Mouse (Mus musculus): ENCODE measurements at regions not wholly inside any gene's neighbourhood (a gene's known extent, or its start where the extent isn't known, plus 50 kb on each side); places are given as distances from the start of the nearest gene placed in this dataset.
"Not testable (repeated sequence)": the region's sequence is repeated elsewhere in the genome, so short reads cannot be mapped to it uniquely, and the experiment has no call there.

- no peak for ATAC-seq
- TF ChIP-seq CTCF (IDR thresholded peaks at IDR 0.05): no peak
- in situ Hi-C loops (cut with MboI; ENCODE audit: low pct_unique_long_range_greater_than_20kb): no loop called here
- no peak for DNase-seq (ENCODE audit: low read depth, low spot score)
- ChIA-PET CTCF (interaction anchor here (1.0 to 1.4 kb wide), 2 partner anchors 14 to 27 kb away, joined by 3 read pairs; no protein-coding TSS in a partner anchor), POLR2A (no interaction called here)
- H3K27me3 ChIP-seq: peaks cover 5% of the 10 kb centered on the region
Measured at GRCm38 (mm10) chr3:22285904-22286303, 209.5 kb downstream of the Tbl1xr1 start.

- CTCF ChIA-PET: no interaction called here
Measured at GRCm38 (mm10) chr3:22293466-22293865, 217.0 kb downstream of the Tbl1xr1 start.

GRCm38 (mm10) chr3:22294081-22294480 lies 217.6 kb downstream of the Tbl1xr1 start:
- in situ Hi-C loops (cut with MboI; ENCODE audit: low pct_unique_long_range_greater_than_20kb); POLR2A ChIA-PET; DNase-seq (ENCODE audit: low read depth, low spot score); ATAC-seq; CTCF ChIA-PET: not testable (repeated sequence)
- H3K27me3 ChIP-seq: peaks cover 11% of the 10 kb centered on the region

More at GRCm38 (mm10) chr3:22293466-22293865, 217.0 kb downstream of the Tbl1xr1 start:
- ATAC-seq (no peak), DNase-seq (ENCODE audit: low read depth, low spot score) (no peak)
- peaks cover 11% of the 10 kb centered on the region for H3K27me3 ChIP-seq
- POLR2A ChIA-PET: no interaction called here
- TF ChIP-seq CTCF (IDR thresholded peaks at IDR 0.05): no peak
- in situ Hi-C loops (cut with MboI; ENCODE audit: low pct_unique_long_range_greater_than_20kb): no loop called here

GRCm38 (mm10) chr3:22296925-22297324 lies 220.5 kb downstream of the Tbl1xr1 start:
- ATAC-seq; DNase-seq (ENCODE audit: low read depth, low spot score); POLR2A ChIA-PET; in situ Hi-C loops (cut with MboI; ENCODE audit: low pct_unique_long_range_greater_than_20kb); CTCF ChIA-PET; H3K27me3 ChIP-seq: not testable (repeated sequence)

GRCm38 (mm10) chr3:22297831-22298230 lies 221.4 kb downstream of the Tbl1xr1 start:
- ATAC-seq; H3K27me3 ChIP-seq; in situ Hi-C loops (cut with MboI; ENCODE audit: low pct_unique_long_range_greater_than_20kb); DNase-seq (ENCODE audit: low read depth, low spot score); CTCF ChIA-PET: not testable (repeated sequence)
- POLR2A ChIA-PET: interaction anchor here (0.7 kb wide), 1 partner anchor 1635 kb away, joined by 3 read pairs; no protein-coding TSS in a partner anchor

- TF ChIP-seq CTCF (IDR thresholded peaks at IDR 0.05): no peak
- ChIA-PET POLR2A (no interaction called here), CTCF (interaction anchor here (1.1 to 1.5 kb wide), 2 partner anchors 12 to 1711 kb away, joined by 3 read pairs; no protein-coding TSS in a partner anchor)
- peaks cover 11% of the 10 kb centered on the region for H3K27me3 ChIP-seq
- no peak for DNase-seq (ENCODE audit: low read depth, low spot score)
- no peak for ATAC-seq
- in situ Hi-C loops (cut with MboI; ENCODE audit: low pct_unique_long_range_greater_than_20kb): no loop called here
Measured at GRCm38 (mm10) chr3:22300553-22300952, 224.1 kb downstream of the Tbl1xr1 start.

- no peak for TF ChIP-seq CTCF (IDR thresholded peaks at IDR 0.05)
Measured at GRCm38 (mm10) chr3:22301991-22302517, 225.6 kb downstream of the Tbl1xr1 start.

GRCm38 (mm10) chr3:22304145-22304544 lies 227.7 kb downstream of the Tbl1xr1 start:
- POLR2A ChIA-PET: no interaction called here
- no peak for TF ChIP-seq CTCF (IDR thresholded peaks at IDR 0.05)
- no peak for ATAC-seq
- DNase-seq (ENCODE audit: low read depth, low spot score): no peak
- peaks cover 12% of the 10 kb centered on the region for H3K27me3 ChIP-seq
- CTCF ChIA-PET: interaction anchor here (0.9 to 1.7 kb wide), 2 partner anchors 9 to 12 kb away, joined by 4 to 7 read pairs; no protein-coding TSS in a partner anchor
- in situ Hi-C loops (cut with MboI; ENCODE audit: low pct_unique_long_range_greater_than_20kb): no loop called here

More at GRCm38 (mm10) chr3:22301991-22302517, 225.6 kb downstream of the Tbl1xr1 start:
- ATAC-seq (no peak), DNase-seq (ENCODE audit: low read depth, low spot score) (no peak)
- in situ Hi-C loops (cut with MboI; ENCODE audit: low pct_unique_long_range_greater_than_20kb): no loop called here
- peaks cover 11% of the 10 kb centered on the region for H3K27me3 ChIP-seq
- ChIA-PET POLR2A (no interaction called here), CTCF (interaction anchor here (1.1 to 1.5 kb wide), 2 partner anchors 11 to 1712 kb away, joined by 3 read pairs; no protein-coding TSS in a partner anchor)

- TF ChIP-seq CTCF (IDR thresholded peaks at IDR 0.05): peak; percentile 56
- ChIA-PET CTCF (interaction anchor here (0.8 kb wide), 1 partner anchor 10 kb away, joined by 3 read pairs; no protein-coding TSS in a partner anchor), POLR2A (interaction anchor here (0.6 kb wide), 1 partner anchor 42 kb away, joined by 4 read pairs; no protein-coding TSS in a partner anchor)
- peaks cover 22% of the 10 kb centered on the region for H3K27me3 ChIP-seq
- DNase-seq (ENCODE audit: low read depth, low spot score) (no peak), ATAC-seq (no peak)
- in situ Hi-C loops (cut with MboI; ENCODE audit: low pct_unique_long_range_greater_than_20kb): no loop called here
Measured at GRCm38 (mm10) chr3:22306624-22307023, 230.2 kb downstream of the Tbl1xr1 start.

- in situ Hi-C loops (cut with MboI; ENCODE audit: low pct_unique_long_range_greater_than_20kb): no loop called here
- CTCF ChIA-PET: no interaction called here
- H3K27me3 ChIP-seq: peaks cover 29% of the 10 kb centered on the region
- peak; percentile 96 for TF ChIP-seq CTCF (IDR thresholded peaks at IDR 0.05)
- POLR2A ChIA-PET: no interaction called here
- no peak for DNase-seq (ENCODE audit: low read depth, low spot score)
- peak; percentile 69 for ATAC-seq
Measured at GRCm38 (mm10) chr3:22308962-22309361, 232.5 kb downstream of the Tbl1xr1 start.

GRCm38 (mm10) chr3:22316466-22317185 lies 240.2 kb downstream of the Tbl1xr1 start:
- DNase-seq (ENCODE audit: low read depth, low spot score) (no peak), ATAC-seq (no peak)
- in situ Hi-C loops (cut with MboI; ENCODE audit: low pct_unique_long_range_greater_than_20kb): loop anchor here (10.0 kb wide), 1 partner anchor 1662 kb away; no protein-coding TSS in a partner anchor
- POLR2A ChIA-PET: no interaction called here
- H3K27me3 ChIP-seq: peaks cover 15% of the 10 kb centered on the region
- TF ChIP-seq CTCF (IDR thresholded peaks at IDR 0.05): no peak
- CTCF ChIA-PET: interaction anchor here (0.8 to 1.0 kb wide), 3 partner anchors 10 to 29 kb away, joined by 3 to 4 read pairs (median 3); no protein-coding TSS in a partner anchor

GRCm38 (mm10) chr3:22320425-22320824 lies 244.0 kb downstream of the Tbl1xr1 start:
- CTCF ChIA-PET; ATAC-seq; DNase-seq (ENCODE audit: low read depth, low spot score); in situ Hi-C loops (cut with MboI; ENCODE audit: low pct_unique_long_range_greater_than_20kb); POLR2A ChIA-PET: not testable (repeated sequence)
- peaks cover 11% of the 10 kb centered on the region for H3K27me3 ChIP-seq

Measured in Patski (cell line).